Mouse (Mus musculus) liver, adult 2 months (tissue): ENCODE measurements around the gene Nr1h3.

Source experiments
- CTCF ChIP-seq: fragments of 200-500 bp; IDR thresholded peaks from 2 replicates; pipeline ENCODE4 v1.5.1; 2011; ENCODE audit warnings: low read depth, low read length, control low read depth
- POLR2A ChIP-seq: fragments of 200-500 bp; IDR thresholded peaks from 2 replicates; pipeline ENCODE4 v1.6.1; 2011; ENCODE audit warnings: low read length, control low read depth; ENCODE audit not compliant: insufficient read depth; ENCODE audit errors: extremely low read depth

- no peak for TF ChIP-seq CTCF
- TF ChIP-seq POLR2A = no peak
These were observed 3.7 kb upstream of the Nr1h3 start for GRCm38 (mm10) chr2:91206254-91206775.
